Mouse (Mus musculus): Measurements from ENCODE around the gene Cox8a.

DNA sequence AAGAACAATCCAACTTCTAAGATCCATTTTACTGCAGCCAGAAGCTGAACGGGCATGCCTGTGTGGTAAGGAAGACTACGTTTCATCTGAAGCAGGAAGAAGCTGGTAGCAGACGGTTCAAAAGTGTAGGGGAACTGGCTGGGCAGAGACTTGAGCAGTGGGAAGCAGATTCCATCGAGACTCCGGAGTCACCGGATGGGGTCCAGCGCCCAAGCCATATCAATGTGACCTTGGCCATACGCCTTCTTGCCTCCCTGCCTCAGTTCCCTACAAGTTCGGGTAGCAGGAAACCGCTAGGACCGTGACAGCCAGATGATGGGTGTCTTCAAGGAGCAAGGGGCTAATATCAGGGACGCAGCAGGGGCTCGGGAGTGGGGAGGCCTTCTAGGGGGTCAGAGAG lies 22.9 kb upstream of the Cox8a start:
- TF ChIP-seq POLR2A (IDR thresholded peaks at IDR 0.05; ENCODE audit: borderline replicate concordance, low read depth, low read length) (no peak), CTCF (IDR thresholded peaks at IDR 0.05; ENCODE audit: low read depth, low read length) (no peak)

All from bone marrow macrophage, adult 2 months (primary cell).